Mouse (Mus musculus): ENCODE measurements around the gene Cyp1b1. TPM values are rescaled to one million over a fixed set of nuclear protein-coding genes. Genes with fewer than 3 reads are reported as not detected.
A peak's percentile ranks its signal among the peaks of the same experiment; 100 is the strongest.

Gene Cyp1b1
- polyA plus RNA-seq, 1 experiment from 2014 or later: 9.2 TPM

DNA sequence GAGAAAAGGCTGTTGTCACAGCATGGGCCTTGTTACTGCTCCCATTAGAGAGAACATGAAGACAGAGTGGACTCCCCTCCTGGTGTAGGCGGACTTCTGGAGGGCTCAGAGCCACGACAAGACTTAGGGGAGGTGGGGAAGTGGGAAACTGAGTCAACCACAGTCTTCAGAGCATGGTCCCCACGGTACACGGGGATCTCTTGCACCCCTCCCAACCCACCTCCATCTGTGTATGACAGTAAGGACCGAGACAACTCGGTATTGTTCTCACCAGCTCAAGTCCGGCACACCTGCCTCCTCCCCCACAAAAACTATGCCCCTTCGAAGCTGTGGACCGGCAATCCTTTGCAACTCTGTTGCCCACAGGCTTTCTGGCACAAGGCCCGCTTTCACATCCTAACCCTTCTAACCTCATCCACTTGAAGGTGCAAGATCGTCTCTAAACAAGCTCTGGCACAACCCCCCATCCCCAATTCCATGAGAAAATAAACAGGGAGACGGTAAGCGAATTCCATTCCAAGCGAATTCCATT, 13.3 kb upstream of the Cyp1b1 start:
- H3K4me2 ChIP-seq (ENCODE audit: low read length): peak overlapping the region; percentile 33
- DNase-seq (no peak), ATAC-seq (ENCODE audit: low FRiP score, low TSS enrichment) (0 out of 2 replicates have a peak, but pooled peaks have one; percentile 43)
- WGBS: 32% methylated on average over 14 of the region's 14 CpGs
- H3K27ac ChIP-seq (replicated peaks; ENCODE audit: low read depth, low read length): no peak overlapping the region
- no peak overlapping the region for H3K9ac ChIP-seq (replicated peaks; ENCODE audit: low read length)
- H3K27me3 ChIP-seq (ENCODE audit: control insufficient read depth, insufficient read depth, low read length): no peaks in the 10 kb centered on the region
- H3K36me3 ChIP-seq (ENCODE audit: control insufficient read depth, insufficient read depth, low read length): no peaks in the 10 kb centered on the region
- H3K4me1 ChIP-seq (ENCODE audit: control insufficient read depth, insufficient read depth, low read length): no peaks in the 10 kb centered on the region
- no peak overlapping the region for H3K4me3 ChIP-seq (replicated peaks; ENCODE audit: low read depth, low read length)
- no peaks in the 10 kb centered on the region for H3K9me3 ChIP-seq (ENCODE audit: control insufficient read depth, low read length)

DNA sequence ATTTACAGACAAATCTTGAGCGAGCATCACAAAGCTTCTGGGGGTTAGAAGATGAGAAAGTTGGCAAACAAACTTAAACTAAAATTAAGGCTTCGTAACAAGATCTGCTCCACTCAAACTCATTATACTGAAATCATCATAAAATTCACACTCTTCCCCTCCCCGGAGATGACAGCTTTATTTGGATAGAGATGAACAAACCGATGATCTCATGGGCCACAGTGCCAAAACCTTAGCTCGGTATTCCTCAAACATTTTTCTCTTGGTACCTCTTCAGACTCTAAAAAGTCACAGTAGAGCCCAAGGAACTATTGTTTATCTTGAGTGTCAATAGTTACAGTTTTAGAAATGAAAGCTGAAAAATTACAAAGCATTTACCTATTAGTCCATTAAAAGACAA, 11.8 kb upstream of the Cyp1b1 start:
- DNase-seq (no peak), ATAC-seq (ENCODE audit: low FRiP score, low TSS enrichment) (no peak)
- no peak overlapping the region for H3K4me2 ChIP-seq (ENCODE audit: low read length)
- H3K4me1 ChIP-seq (ENCODE audit: control insufficient read depth, insufficient read depth, low read length): no peaks in the 10 kb centered on the region
- no peaks in the 10 kb centered on the region for H3K27me3 ChIP-seq (ENCODE audit: control insufficient read depth, insufficient read depth, low read length)
- H3K9me3 ChIP-seq (ENCODE audit: control insufficient read depth, low read length): no peaks in the 10 kb centered on the region
- H3K27ac ChIP-seq (replicated peaks; ENCODE audit: low read depth, low read length): no peak overlapping the region
- WGBS: 97% methylated on average over 5 of the region's 5 CpGs
- H3K9ac ChIP-seq (replicated peaks; ENCODE audit: low read length): no peak overlapping the region
- no peak overlapping the region for H3K4me3 ChIP-seq (replicated peaks; ENCODE audit: low read depth, low read length)
- H3K36me3 ChIP-seq (ENCODE audit: control insufficient read depth, insufficient read depth, low read length): no peaks in the 10 kb centered on the region

DNA sequence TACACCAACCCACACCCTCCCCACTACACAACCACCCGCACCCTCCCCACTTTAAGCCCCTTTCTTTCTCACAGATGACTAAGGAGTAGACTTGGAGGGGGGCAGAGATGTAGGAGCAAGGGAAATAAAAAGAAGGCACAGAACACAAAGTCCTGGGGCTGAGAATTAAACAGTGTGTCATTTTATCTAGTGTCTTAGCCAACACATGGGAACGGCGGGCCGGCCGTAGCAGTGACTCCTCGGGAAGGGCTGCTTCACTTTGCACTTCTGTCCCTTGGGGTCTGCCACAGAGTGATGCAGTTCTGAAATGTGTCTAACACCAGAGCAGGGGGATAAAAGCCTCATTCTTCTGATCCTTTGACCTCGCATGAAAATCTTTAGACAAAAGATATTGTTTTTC, 5.8 kb upstream of the Cyp1b1 start:
- WGBS: 79% methylated on average over 7 of the region's 7 CpGs

DNA sequence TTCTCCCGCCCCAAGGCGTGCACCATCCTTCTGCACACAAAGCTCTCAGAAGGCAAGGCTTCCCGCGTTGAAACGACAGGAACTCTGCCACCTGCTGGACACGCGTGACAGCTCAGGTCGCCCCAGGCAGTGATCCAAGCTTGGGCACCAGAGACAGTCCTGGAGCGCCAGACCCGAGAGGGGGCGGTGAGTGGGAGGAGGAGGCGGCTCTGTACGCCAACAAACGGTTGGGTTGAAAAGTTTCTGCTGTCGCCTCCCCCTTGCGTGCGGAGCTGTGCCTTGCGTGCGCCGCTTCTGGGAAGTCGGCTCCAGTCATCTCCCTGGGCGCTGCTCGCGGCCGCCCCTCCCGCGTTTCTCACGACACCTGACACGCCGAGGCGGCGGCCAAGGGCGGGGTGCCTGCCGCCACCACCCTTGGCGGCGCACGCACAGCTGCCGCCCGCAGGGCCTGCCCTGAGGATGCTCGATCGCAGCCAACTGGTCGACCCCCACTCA, 835 bp upstream of the Cyp1b1 start:
- peaks cover 26% of the 10 kb centered on the region for H3K4me1 ChIP-seq (ENCODE audit: control insufficient read depth, insufficient read depth, low read length)
- peak overlapping the region; percentile 86 for H3K4me2 ChIP-seq (ENCODE audit: low read length)
- peak; percentile 94 for DNase-seq
- H3K27me3 ChIP-seq (ENCODE audit: control insufficient read depth, insufficient read depth, low read length): peaks cover 49% of the 10 kb centered on the region
- H3K9me3 ChIP-seq (ENCODE audit: control insufficient read depth, low read length): no peaks in the 10 kb centered on the region
- H3K4me3 ChIP-seq (replicated peaks; ENCODE audit: low read depth, low read length): peak overlapping the region; percentile 40
- peak; percentile 83 for ATAC-seq (ENCODE audit: low FRiP score, low TSS enrichment)
- H3K9ac ChIP-seq (replicated peaks; ENCODE audit: low read length): no peak overlapping the region; the same call in 1 of the 2 replicates
- no peaks in the 10 kb centered on the region for H3K36me3 ChIP-seq (ENCODE audit: control insufficient read depth, insufficient read depth, low read length)
- under 1% methylated on average over 42 of the region's 42 CpGs for WGBS
- no peak overlapping the region for H3K27ac ChIP-seq (replicated peaks; ENCODE audit: low read depth, low read length)

More for the DNA sequence above, 5.8 kb upstream of the Cyp1b1 start:
- Histone ChIP-seq H3K36me3 (ENCODE audit: control insufficient read depth, insufficient read depth, low read length) (no peaks in the 10 kb centered on the region), H3K4me1 (ENCODE audit: control insufficient read depth, insufficient read depth, low read length) (0 out of 2 replicates have a peak, but pooled peaks cover under 1% of the 10 kb centered on the region), H3K4me3 (replicated peaks; ENCODE audit: low read depth, low read length) (no peak overlapping the region), H3K27me3 (ENCODE audit: control insufficient read depth, insufficient read depth, low read length) (peaks cover 5% of the 10 kb centered on the region; the same call in 1 of the 2 replicates), H3K4me2 (ENCODE audit: low read length) (no peak overlapping the region), H3K9ac (replicated peaks; ENCODE audit: low read length) (no peak overlapping the region), H3K9me3 (ENCODE audit: control insufficient read depth, low read length) (no peaks in the 10 kb centered on the region), H3K27ac (replicated peaks; ENCODE audit: low read depth, low read length) (no peak overlapping the region)
- DNase-seq (no peak), ATAC-seq (ENCODE audit: low FRiP score, low TSS enrichment) (no peak)

DNA sequence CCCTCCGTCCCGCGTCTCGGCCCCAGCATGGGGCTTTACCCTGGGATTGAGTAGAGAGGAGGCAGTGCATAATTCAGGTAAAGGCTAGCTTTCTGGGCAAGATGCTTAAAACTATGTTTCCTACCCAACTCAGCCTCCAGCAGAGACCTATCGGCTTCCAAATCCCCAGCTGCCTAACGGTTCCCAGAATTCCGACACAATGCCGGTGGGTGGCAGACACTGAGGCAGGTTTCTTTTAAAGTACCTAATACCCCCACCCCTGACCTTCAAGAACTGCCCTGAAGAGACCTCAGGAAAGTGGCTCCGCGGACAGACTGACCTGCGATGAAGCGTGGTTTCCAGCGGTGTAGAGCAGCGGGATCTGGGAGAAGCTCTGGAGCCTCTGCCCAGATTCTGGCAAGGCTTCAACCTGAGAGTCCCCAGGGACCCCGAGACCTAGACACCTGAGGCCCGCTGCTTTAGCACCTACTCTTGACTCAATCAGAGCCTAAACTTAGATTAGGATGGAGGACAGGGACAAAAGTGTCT, 429 bp downstream of the Cyp1b1 start:
- ATAC-seq (ENCODE audit: low FRiP score, low TSS enrichment) (0 out of 2 replicates have a peak, but pooled peaks have one; percentile 15), DNase-seq (peak; percentile 39)
- Histone ChIP-seq H3K27ac (replicated peaks; ENCODE audit: low read depth, low read length) (no peak overlapping the region), H3K4me2 (ENCODE audit: low read length) (peak overlapping the region; percentile 86), H3K9ac (replicated peaks; ENCODE audit: low read length) (no peak overlapping the region), H3K9me3 (ENCODE audit: control insufficient read depth, low read length) (no peaks in the 10 kb centered on the region), H3K4me3 (replicated peaks; ENCODE audit: low read depth, low read length) (peak overlapping the region; percentile 40), H3K27me3 (ENCODE audit: control insufficient read depth, insufficient read depth, low read length) (peaks cover 62% of the 10 kb centered on the region), H3K36me3 (ENCODE audit: control insufficient read depth, insufficient read depth, low read length) (no peaks in the 10 kb centered on the region), H3K4me1 (ENCODE audit: control insufficient read depth, insufficient read depth, low read length) (peaks cover 26% of the 10 kb centered on the region)
- WGBS: 1% methylated on average over 16 of the region's 16 CpGs

DNA sequence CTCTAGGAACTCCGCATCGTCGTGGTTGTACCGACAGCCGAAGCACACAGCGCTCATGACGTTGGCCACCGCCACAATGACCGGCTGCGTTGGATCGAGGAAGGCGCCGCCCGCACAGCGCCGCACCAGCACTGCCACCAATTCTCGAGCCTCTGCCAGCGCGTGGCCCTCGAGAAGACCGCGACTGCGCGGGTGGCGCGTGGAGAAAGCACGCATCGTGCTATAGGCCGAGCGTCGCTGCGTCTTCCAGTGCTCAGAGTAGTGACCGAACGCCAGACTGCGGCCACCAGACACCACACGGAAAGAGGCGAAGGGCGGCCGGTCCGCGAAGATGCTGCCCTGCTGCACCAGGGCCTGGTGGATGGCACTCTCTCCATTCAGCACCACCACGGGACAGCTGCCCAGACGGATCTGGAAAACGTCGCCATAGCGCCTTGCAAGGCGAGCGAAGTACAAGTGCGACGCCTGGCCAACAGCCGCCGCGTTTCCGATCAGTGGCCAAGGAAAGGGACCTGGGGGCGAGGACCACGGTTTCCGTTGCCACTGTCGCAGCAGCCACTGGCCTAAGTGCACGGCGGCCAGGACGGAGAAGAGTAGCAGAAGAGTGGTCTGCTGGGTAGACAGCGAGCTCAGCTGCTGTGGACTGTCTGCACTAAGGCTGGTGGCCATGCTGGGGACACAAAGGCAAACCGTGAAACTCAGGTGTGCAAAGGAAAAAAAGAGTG, 1.1 kb downstream of the Cyp1b1 start:
- peaks cover 65% of the 10 kb centered on the region for H3K27me3 ChIP-seq (ENCODE audit: control insufficient read depth, insufficient read depth, low read length)
- H3K9ac ChIP-seq (replicated peaks; ENCODE audit: low read length): peak overlapping the region; percentile 40
- no peaks in the 10 kb centered on the region for H3K36me3 ChIP-seq (ENCODE audit: control insufficient read depth, insufficient read depth, low read length)

DNA sequence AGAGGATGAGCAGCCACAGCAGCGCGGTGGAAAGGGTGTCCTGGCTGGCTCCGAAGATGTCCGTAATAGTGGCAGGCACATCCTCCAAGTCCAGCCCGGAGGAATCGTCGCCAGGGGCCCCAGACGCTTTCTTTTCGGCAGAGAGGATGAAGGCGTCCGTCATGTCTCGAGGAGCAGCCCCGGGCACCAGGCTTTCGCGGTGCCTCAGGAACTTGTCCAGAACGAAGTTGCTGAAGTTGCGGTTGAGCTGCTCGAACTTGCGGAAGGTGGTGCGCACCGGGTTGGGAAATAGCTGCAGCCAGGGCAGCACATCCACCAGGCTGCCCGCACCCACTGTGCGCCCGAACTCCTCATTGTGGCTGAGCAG, 1.6 kb downstream of the Cyp1b1 start:
- no peak for DNase-seq
- H3K4me3 ChIP-seq (replicated peaks; ENCODE audit: low read depth, low read length): peak overlapping the region; percentile 40

More for the DNA sequence above, 1.1 kb downstream of the Cyp1b1 start:
- no peak overlapping the region for H3K27ac ChIP-seq (replicated peaks; ENCODE audit: low read depth, low read length)
- H3K4me1 ChIP-seq (ENCODE audit: control insufficient read depth, insufficient read depth, low read length): peaks cover 26% of the 10 kb centered on the region
- no peaks in the 10 kb centered on the region for H3K9me3 ChIP-seq (ENCODE audit: control insufficient read depth, low read length)
- ATAC-seq (ENCODE audit: low FRiP score, low TSS enrichment) (peak; percentile 34), DNase-seq (peak; percentile 70)
- under 1% methylated on average over 63 of the region's 63 CpGs for WGBS
- H3K4me2 ChIP-seq (ENCODE audit: low read length): peak overlapping the region; percentile 86
- peak overlapping the region; percentile 40 for H3K4me3 ChIP-seq (replicated peaks; ENCODE audit: low read depth, low read length)

DNA sequence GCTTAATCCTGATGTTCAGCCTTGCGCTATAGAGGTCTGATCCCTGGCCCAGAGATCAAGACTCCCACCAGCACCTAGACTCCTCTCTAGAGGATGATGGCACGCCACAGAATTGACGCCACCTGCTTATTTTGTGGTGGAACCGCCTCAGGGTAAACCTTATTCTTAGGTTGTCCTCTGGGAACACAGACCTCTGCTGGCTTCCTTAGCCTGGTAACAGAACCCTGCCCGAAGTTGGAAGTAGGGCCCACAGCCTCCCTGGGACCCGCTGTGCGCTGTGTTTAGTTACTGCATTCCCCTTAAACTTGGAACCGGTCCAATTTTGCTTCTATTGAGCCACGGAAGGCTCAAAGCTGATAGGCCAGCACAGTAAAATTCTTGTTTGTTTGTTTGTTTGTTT, 2.3 kb downstream of the Cyp1b1 start:
- DNase-seq: peak; percentile 65
- no peak for ATAC-seq (ENCODE audit: low FRiP score, low TSS enrichment)
- Histone ChIP-seq H3K4me3 (replicated peaks; ENCODE audit: low read depth, low read length) (no peak overlapping the region; the same call in 1 of the 2 replicates), H3K9ac (replicated peaks; ENCODE audit: low read length) (no peak overlapping the region), H3K27me3 (ENCODE audit: control insufficient read depth, insufficient read depth, low read length) (peaks cover 65% of the 10 kb centered on the region), H3K36me3 (ENCODE audit: control insufficient read depth, insufficient read depth, low read length) (no peaks in the 10 kb centered on the region), H3K4me1 (ENCODE audit: control insufficient read depth, insufficient read depth, low read length) (peaks cover 26% of the 10 kb centered on the region), H3K4me2 (ENCODE audit: low read length) (no peak overlapping the region), H3K27ac (replicated peaks; ENCODE audit: low read depth, low read length) (no peak overlapping the region), H3K9me3 (ENCODE audit: control insufficient read depth, low read length) (no peaks in the 10 kb centered on the region)
- 3% methylated on average over 9 of the region's 9 CpGs for WGBS

More for the DNA sequence above, 1.6 kb downstream of the Cyp1b1 start:
- peak overlapping the region; percentile 40 for H3K9ac ChIP-seq (replicated peaks; ENCODE audit: low read length)
- H3K9me3 ChIP-seq (ENCODE audit: control insufficient read depth, low read length): no peaks in the 10 kb centered on the region
- under 1% methylated on average over 24 of the region's 24 CpGs for WGBS
- ATAC-seq (ENCODE audit: low FRiP score, low TSS enrichment): no peak
- peaks cover 26% of the 10 kb centered on the region for H3K4me1 ChIP-seq (ENCODE audit: control insufficient read depth, insufficient read depth, low read length)
- H3K27me3 ChIP-seq (ENCODE audit: control insufficient read depth, insufficient read depth, low read length): peaks cover 65% of the 10 kb centered on the region
- no peaks in the 10 kb centered on the region for H3K36me3 ChIP-seq (ENCODE audit: control insufficient read depth, insufficient read depth, low read length)
- H3K4me2 ChIP-seq (ENCODE audit: low read length): peak overlapping the region; percentile 86
- H3K27ac ChIP-seq (replicated peaks; ENCODE audit: low read depth, low read length): no peak overlapping the region
